Mouse (Mus musculus) MEL (cell line): Measurements from ENCODE around the gene Ska3. TPM values are rescaled to one million over a fixed set of nuclear protein-coding genes. Genes with fewer than 3 reads are reported as not detected.
A peak's percentile ranks its signal among the peaks of the same experiment; 100 is the strongest.

Experiments
- DNase-seq: peaks from one replicate; pipeline ENCODE4 v3.0.0; 2011; ENCODE audit warnings: low read depth, low spot score
- H3K27ac ChIP-seq: 2 replicates; pipeline ENCODE4 v1.5.1; 2012; ENCODE audit warnings: low read depth, mild to moderate bottlenecking, control low read depth, low read length, moderate library complexity; ENCODE audit not compliant: control insufficient read depth
- H3K27me3 ChIP-seq, 2 experiments: fragments of 150-350 bp in 1 of 2; sonication (generic) in 1 of 2; 2 replicates each; pipeline ENCODE4 v1.6.1; 2012; ENCODE audit warnings: low read length in 2 of 2, mild to moderate bottlenecking in 2 of 2, improper control_type of control experiment in 1 of 2, moderate library complexity in 1 of 2; ENCODE audit not compliant: insufficient read depth in 2 of 2, control insufficient read depth in 1 of 2
- H3K36me3 ChIP-seq, 2 experiments: 2 replicates each; pipeline ENCODE4 v1.6.1; 2012 to 2014; ENCODE audit warnings: low read length in 2 of 2, improper control_type of control experiment in 1 of 2, inconsistent platforms in 1 of 2, mild to moderate bottlenecking in 1 of 2; ENCODE audit not compliant: insufficient read depth in 2 of 2, control insufficient read depth in 1 of 2
- H3K4me1 ChIP-seq, 2 experiments: fragments of 150-350 bp in 1 of 2; sonication (generic) in 1 of 2; 2 replicates each; pipeline ENCODE4 v1.6.1; 2012; ENCODE audit warnings: low read length in 2 of 2, improper control_type of control experiment in 1 of 2, mild to moderate bottlenecking in 1 of 2; ENCODE audit not compliant: insufficient read depth in 2 of 2, control insufficient read depth in 1 of 2
- H3K4me3 ChIP-seq, 2 experiments: fragments of 150-350 bp in 1 of 2; sonication (generic) in 1 of 2; 2 replicates each; pipeline ENCODE4 v1.5.1; 2012; ENCODE audit warnings: low read depth in 2 of 2, low read length in 2 of 2, mild to moderate bottlenecking in 2 of 2, moderate library complexity in 2 of 2, control low read depth in 1 of 2, improper control_type of control experiment in 1 of 2; ENCODE audit not compliant: control insufficient read depth in 1 of 2, insufficient read depth in 1 of 2
- H3K79me2 ChIP-seq: 2 replicates; pipeline ENCODE4 v1.6.1; 2012; ENCODE audit warnings: mild to moderate bottlenecking, low read length, moderate library complexity; ENCODE audit not compliant: control insufficient read depth, poor library complexity, insufficient read depth
- H3K9ac ChIP-seq: 2 replicates; pipeline ENCODE4 v1.6.1; 2012; ENCODE audit warnings: low read depth, mild to moderate bottlenecking, control low read depth, low read length, moderate library complexity; ENCODE audit not compliant: control insufficient read depth, poor library complexity, severe bottlenecking
- H3K9me3 ChIP-seq: fragments of 150-350 bp; sonication (generic); replicated peaks from 2 replicates; pipeline ENCODE4 v1.6.1; 2012; ENCODE audit warnings: mild to moderate bottlenecking, low read length, improper control_type of control experiment, moderate library complexity; ENCODE audit not compliant: insufficient read depth
- BHLHE40 ChIP-seq: IDR thresholded peaks from 2 replicates; pipeline ENCODE4 v1.6.1; 2012; ENCODE audit warnings: low read depth, mild to moderate bottlenecking, inconsistent platforms, low read length, improper control_type of control experiment, borderline replicate concordance
- CHD1 ChIP-seq: IDR thresholded peaks from 2 replicates; pipeline ENCODE4 v1.6.1; 2012; ENCODE audit warnings: low read depth, mild to moderate bottlenecking, inconsistent platforms, low read length, improper control_type of control experiment
- CHD2 ChIP-seq: IDR thresholded peaks from 2 replicates; pipeline ENCODE4 v1.6.1; 2011; ENCODE audit warnings: low read length, improper control_type of control experiment
- ETS1 ChIP-seq: IDR thresholded peaks from 2 replicates; pipeline ENCODE4 v1.6.1; 2012; ENCODE audit warnings: low read depth, mild to moderate bottlenecking, inconsistent platforms, low read length, improper control_type of control experiment, moderate library complexity
- GATA1 ChIP-seq: IDR thresholded peaks from 2 replicates; pipeline ENCODE4 v1.6.1; 2011; ENCODE audit warnings: low read depth, low read length, improper control_type of control experiment
- HCFC1 ChIP-seq: IDR thresholded peaks from 2 replicates; pipeline ENCODE4 v1.6.1; 2012; ENCODE audit warnings: low read depth, mild to moderate bottlenecking, inconsistent platforms, low read length, improper control_type of control experiment, moderate library complexity
- JUND ChIP-seq: IDR thresholded peaks from 2 replicates; pipeline ENCODE4 v1.6.1; 2011; ENCODE audit warnings: low read depth, mild to moderate bottlenecking, improper control_type of control experiment, low read length
- MYB ChIP-seq: IDR thresholded peaks from 2 replicates; pipeline ENCODE4 v1.6.1; 2011; ENCODE audit warnings: mild to moderate bottlenecking, low read depth, low read length, improper control_type of control experiment
- NELFE ChIP-seq: IDR thresholded peaks from 2 replicates; pipeline ENCODE4 v1.6.1; 2011; ENCODE audit warnings: low read depth, low read length, improper control_type of control experiment
- NRF1 ChIP-seq: IDR thresholded peaks from 2 replicates; pipeline ENCODE4 v1.6.1; 2014; ENCODE audit warnings: low read depth, mild to moderate bottlenecking, inconsistent platforms, low read length, improper control_type of control experiment, moderate library complexity; ENCODE audit not compliant: poor library complexity, insufficient read depth, severe bottlenecking
- POLR2AphosphoS5 ChIP-seq: IDR thresholded peaks from 2 replicates; pipeline ENCODE4 v1.6.1; 2012; ENCODE audit warnings: low read depth, borderline replicate concordance, mild to moderate bottlenecking, inconsistent platforms, low read length, moderate library complexity, mixed read lengths
- RCOR1 ChIP-seq: IDR thresholded peaks from 2 replicates; pipeline ENCODE4 v1.6.1; 2012; ENCODE audit warnings: low read depth, mild to moderate bottlenecking, inconsistent platforms, low read length, improper control_type of control experiment
- SIN3A ChIP-seq: IDR thresholded peaks from 2 replicates; pipeline ENCODE4 v1.6.1; 2012; ENCODE audit warnings: low read length, improper control_type of control experiment, inconsistent platforms
- TBP ChIP-seq: IDR thresholded peaks from 2 replicates; pipeline ENCODE4 v1.8.0; 2011; ENCODE audit warnings: low read depth, low read length, improper control_type of control experiment
- ZKSCAN1 ChIP-seq: IDR thresholded peaks from 2 replicates; pipeline ENCODE4 v1.6.1; 2012; ENCODE audit warnings: low read depth, mild to moderate bottlenecking, inconsistent platforms, low read length, improper control_type of control experiment, moderate library complexity
- polyA plus RNA-seq, 2 experiments: library from polyadenylated mRNA; stranded (reverse) in 1 of 2; unstranded in 1 of 2; fragments of >175 nt in 1 of 2; fragments of >200 nt in 1 of 2; gene quantifications; 2 replicates each; pipeline versions ENCODE4 v1.2.1 to v1.2.4; 2012; ENCODE audit warnings: low replicate concordance in 2 of 2, low read depth in 1 of 2; ENCODE audit not compliant: insufficient read length in 2 of 2, insufficient read depth in 1 of 2, missing spikeins in 1 of 2
- total RNA-seq: library from RNA; depleted of rRNA; stranded (reverse); fragments of 300-350 nt; gene quantifications from 2 replicates; pipeline ENCODE4 v1.2.3, GENCODE M21; 2012

Gene Ska3
- total and polyA plus RNA-seq, 3 experiments: 20.2 to 29.7 TPM; not detected in 1

DNA sequence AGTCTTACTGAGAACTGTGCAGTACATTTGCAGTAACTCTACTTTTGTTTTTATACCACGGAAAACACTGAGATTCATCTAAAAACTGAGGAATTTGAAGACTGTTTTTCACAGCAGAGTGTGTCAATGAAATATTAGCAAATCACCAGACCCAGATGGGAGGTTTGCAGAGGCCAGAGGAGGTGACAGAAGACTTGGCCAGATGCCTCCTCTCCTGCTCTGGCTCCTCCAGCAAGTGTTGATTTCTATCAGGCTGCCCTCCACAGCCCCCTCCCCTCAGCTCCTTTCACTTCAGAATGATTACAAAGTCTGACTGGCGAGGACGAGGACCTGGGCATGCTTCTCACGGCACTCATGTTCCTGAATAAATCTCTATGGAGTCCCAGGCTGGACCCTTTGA lies 38.6 kb downstream of the Ska3 start:
- Histone ChIP-seq H3K27ac (no peak overlapping the region), H3K36me3 (no peaks in the 10 kb centered on the region), H3K27me3 (peaks cover 2 to 4% of the 10 kb centered on the region in 2 experiments), H3K9ac (no peak overlapping the region), H3K4me1 (no peaks in the 10 kb centered on the region), H3K79me2 (no peaks in the 10 kb centered on the region), H3K9me3 (no peaks in the 10 kb centered on the region), H3K4me3 (no peak overlapping the region)
- no peak for DNase-seq
- TF ChIP-seq NRF1 (no peak), SIN3A (no peak), NELFE (no peak), POLR2AphosphoS5 (no peak)

DNA sequence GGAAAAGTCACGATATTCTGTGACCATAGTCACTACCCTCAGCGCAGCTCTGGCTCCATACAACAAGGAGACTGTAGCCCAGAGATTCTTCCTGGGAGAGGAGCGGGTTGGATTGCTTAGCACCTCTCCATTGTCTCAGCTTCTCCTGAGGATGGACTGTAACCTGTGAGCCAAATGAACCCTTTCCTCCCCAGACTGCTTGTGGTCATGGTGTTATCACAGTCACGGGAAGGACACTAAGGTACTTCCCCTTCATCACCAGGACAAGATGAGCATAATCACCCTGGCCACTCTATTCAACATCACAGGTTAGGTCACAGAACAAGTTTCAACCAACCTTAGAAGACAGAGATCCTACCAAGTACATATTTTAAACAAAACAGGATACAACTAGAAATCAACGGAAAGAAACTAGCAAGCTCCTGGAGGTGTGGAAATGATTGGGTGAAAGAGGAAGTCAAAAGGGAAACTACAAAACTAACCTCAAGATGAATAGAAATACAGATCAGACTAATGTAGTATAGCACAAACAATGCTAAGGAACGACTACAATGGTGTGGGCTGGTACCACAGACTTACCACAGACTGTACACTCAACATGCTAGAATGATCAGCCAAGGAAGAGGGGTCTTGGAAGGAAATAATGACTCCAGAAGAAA lies 53.7 kb downstream of the Ska3 start:
- H3K4me3 ChIP-seq: peak overlapping the region; percentile 12 to 38; a peak in 3 of 4 replicates
- peak overlapping the region; percentile 39; the same call in 1 of the 2 replicates for H3K27ac ChIP-seq
- TF ChIP-seq GATA1: peak; percentile 24
- 0 out of 2 replicates have a peak, but pooled peaks have one; percentile 11 for TF ChIP-seq RCOR1
- no peak for TF ChIP-seq NRF1
- 0 out of 2 replicates have a peak, but pooled peaks have one; percentile 15 for TF ChIP-seq BHLHE40

DNA sequence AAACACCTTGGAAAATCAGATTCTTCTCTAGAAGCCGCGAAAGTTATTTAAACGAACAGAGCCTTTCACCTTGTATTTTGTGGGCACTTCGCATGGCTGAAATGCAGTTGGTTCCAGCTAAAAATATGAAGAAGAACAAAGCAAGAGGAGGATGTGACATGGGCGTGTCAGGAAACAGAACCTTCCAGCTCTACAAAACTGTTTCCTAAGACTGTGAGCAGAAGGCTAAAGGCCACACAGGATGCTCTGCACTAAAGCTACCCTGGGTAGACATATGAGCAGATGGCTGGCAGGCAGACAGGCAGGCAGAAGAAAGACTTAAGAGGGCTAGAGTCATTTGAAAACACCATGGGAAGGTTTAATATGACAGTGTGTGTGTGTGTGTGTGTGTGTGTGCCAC lies 56.9 kb downstream of the Ska3 start:
- Histone ChIP-seq H3K4me1 (peaks cover 0 to 4% of the 10 kb centered on the region in 2 experiments; a peak in 1 of 4 replicates), H3K9me3 (no peaks in the 10 kb centered on the region), H3K4me3 (no peak overlapping the region), H3K9ac (no peak overlapping the region), H3K27me3 (no peaks in the 10 kb centered on the region; a peak in 1 of 4 replicates), H3K79me2 (no peaks in the 10 kb centered on the region)
- DNase-seq: no peak
- TF ChIP-seq ZKSCAN1 (no peak), CHD2 (no peak), GATA1 (no peak), JUND (no peak), MYB (no peak), TBP (no peak), HCFC1 (no peak), ETS1 (no peak), POLR2AphosphoS5 (no peak), CHD1 (no peak), RCOR1 (no peak)
- TF ChIP-seq, all 39 proteins: peak for 0
- no peak overlapping the region for H3K27ac ChIP-seq
- peaks cover 0 to 4% of the 10 kb centered on the region in 2 experiments; a peak in 2 of 4 replicates for H3K36me3 ChIP-seq

More for the DNA sequence above, 53.7 kb downstream of the Ska3 start:
- no peaks in the 10 kb centered on the region for H3K79me2 ChIP-seq
- H3K27me3 ChIP-seq: no peaks in the 10 kb centered on the region
- peak; percentile 69 for DNase-seq
- peaks cover 0 to 4% of the 10 kb centered on the region in 2 experiments; a peak in 1 of 4 replicates for H3K4me1 ChIP-seq
- peak overlapping the region; percentile 23; the same call in 1 of the 2 replicates for H3K9ac ChIP-seq
- H3K36me3 ChIP-seq: peaks cover 0 to 4% of the 10 kb centered on the region in 2 experiments; a peak in 2 of 4 replicates
- H3K9me3 ChIP-seq: no peaks in the 10 kb centered on the region
